Mouse (Mus musculus) MEL (cell line): ENCODE measurements around the gene Rab23. TPM values are rescaled to one million over a fixed set of nuclear protein-coding genes. Genes with fewer than 3 reads are reported as not detected.
A peak's percentile ranks its signal among the peaks of the same experiment; 100 is the strongest.

ENCODE experiments used
- DNase-seq: peaks from one replicate; pipeline ENCODE4 v3.0.0; 2011; ENCODE audit warnings: low read depth, low spot score
- H3K27ac ChIP-seq: 2 replicates; pipeline ENCODE4 v1.5.1; 2012; ENCODE audit warnings: low read depth, mild to moderate bottlenecking, control low read depth, low read length, moderate library complexity; ENCODE audit not compliant: control insufficient read depth
- H3K27me3 ChIP-seq, 2 experiments: fragments of 150-350 bp in 1 of 2; sonication (generic) in 1 of 2; 2 replicates each; pipeline ENCODE4 v1.6.1; 2012; ENCODE audit warnings: low read length in 2 of 2, mild to moderate bottlenecking in 2 of 2, improper control_type of control experiment in 1 of 2, moderate library complexity in 1 of 2; ENCODE audit not compliant: insufficient read depth in 2 of 2, control insufficient read depth in 1 of 2
- H3K36me3 ChIP-seq, 2 experiments: 2 replicates each; pipeline ENCODE4 v1.6.1; 2012 to 2014; ENCODE audit warnings: low read length in 2 of 2, improper control_type of control experiment in 1 of 2, inconsistent platforms in 1 of 2, mild to moderate bottlenecking in 1 of 2; ENCODE audit not compliant: insufficient read depth in 2 of 2, control insufficient read depth in 1 of 2
- H3K4me1 ChIP-seq, 2 experiments: fragments of 150-350 bp in 1 of 2; sonication (generic) in 1 of 2; 2 replicates each; pipeline ENCODE4 v1.6.1; 2012; ENCODE audit warnings: low read length in 2 of 2, improper control_type of control experiment in 1 of 2, mild to moderate bottlenecking in 1 of 2; ENCODE audit not compliant: insufficient read depth in 2 of 2, control insufficient read depth in 1 of 2
- H3K4me3 ChIP-seq, 2 experiments: fragments of 150-350 bp in 1 of 2; sonication (generic) in 1 of 2; 2 replicates each; pipeline ENCODE4 v1.5.1; 2012; ENCODE audit warnings: low read depth in 2 of 2, low read length in 2 of 2, mild to moderate bottlenecking in 2 of 2, moderate library complexity in 2 of 2, control low read depth in 1 of 2, improper control_type of control experiment in 1 of 2; ENCODE audit not compliant: control insufficient read depth in 1 of 2, insufficient read depth in 1 of 2
- H3K79me2 ChIP-seq: 2 replicates; pipeline ENCODE4 v1.6.1; 2012; ENCODE audit warnings: mild to moderate bottlenecking, low read length, moderate library complexity; ENCODE audit not compliant: control insufficient read depth, poor library complexity, insufficient read depth
- H3K9ac ChIP-seq: 2 replicates; pipeline ENCODE4 v1.6.1; 2012; ENCODE audit warnings: low read depth, mild to moderate bottlenecking, control low read depth, low read length, moderate library complexity; ENCODE audit not compliant: control insufficient read depth, poor library complexity, severe bottlenecking
- H3K9me3 ChIP-seq: fragments of 150-350 bp; sonication (generic); replicated peaks from 2 replicates; pipeline ENCODE4 v1.6.1; 2012; ENCODE audit warnings: mild to moderate bottlenecking, low read length, improper control_type of control experiment, moderate library complexity; ENCODE audit not compliant: insufficient read depth
- BHLHE40 ChIP-seq: IDR thresholded peaks from 2 replicates; pipeline ENCODE4 v1.6.1; 2012; ENCODE audit warnings: low read depth, mild to moderate bottlenecking, inconsistent platforms, low read length, improper control_type of control experiment, borderline replicate concordance
- CHD1 ChIP-seq: IDR thresholded peaks from 2 replicates; pipeline ENCODE4 v1.6.1; 2012; ENCODE audit warnings: low read depth, mild to moderate bottlenecking, inconsistent platforms, low read length, improper control_type of control experiment
- CHD2 ChIP-seq: IDR thresholded peaks from 2 replicates; pipeline ENCODE4 v1.6.1; 2011; ENCODE audit warnings: low read length, improper control_type of control experiment
- CTCF ChIP-seq, 3 experiments: IDR thresholded peaks in 2 of 3; conservative IDR thresholded peaks in 1 of 3; 2 replicates each; pipeline ENCODE4 v1.5.1; 2011 to 2012; ENCODE audit warnings: low read length in 3 of 3, low read depth in 2 of 3, mild to moderate bottlenecking in 2 of 3, improper control_type of control experiment in 1 of 3, inconsistent platforms in 1 of 3, mixed read lengths in 1 of 3, moderate library complexity in 1 of 3; ENCODE audit not compliant: control insufficient read depth in 1 of 3, insufficient read depth in 1 of 3, poor library complexity in 1 of 3, severe bottlenecking in 1 of 3
- ELF1 ChIP-seq: IDR thresholded peaks from 2 replicates; pipeline ENCODE4 v1.6.1; 2014; ENCODE audit warnings: low read depth, mild to moderate bottlenecking, inconsistent platforms, low read length, improper control_type of control experiment, moderate library complexity
- EP300 ChIP-seq, 2 experiments: IDR thresholded peaks; 2 replicates each; pipeline ENCODE4 v1.6.1; 2011; ENCODE audit warnings: improper control_type of control experiment in 2 of 2, low read length in 2 of 2, low read depth in 1 of 2, mild to moderate bottlenecking in 1 of 2
- HCFC1 ChIP-seq: IDR thresholded peaks from 2 replicates; pipeline ENCODE4 v1.6.1; 2012; ENCODE audit warnings: low read depth, mild to moderate bottlenecking, inconsistent platforms, low read length, improper control_type of control experiment, moderate library complexity
- JUND ChIP-seq: IDR thresholded peaks from 2 replicates; pipeline ENCODE4 v1.6.1; 2011; ENCODE audit warnings: low read depth, mild to moderate bottlenecking, improper control_type of control experiment, low read length
- MAZ ChIP-seq: IDR thresholded peaks from 2 replicates; pipeline ENCODE4 v1.6.1; 2012; ENCODE audit warnings: low read depth, mild to moderate bottlenecking, inconsistent platforms, low read length, improper control_type of control experiment
- MEF2A ChIP-seq: IDR thresholded peaks from 2 replicates; pipeline ENCODE4 v1.6.1; 2014; ENCODE audit warnings: low read depth, mild to moderate bottlenecking, inconsistent platforms, low read length, improper control_type of control experiment; ENCODE audit not compliant: poor library complexity, insufficient replicate concordance, severe bottlenecking; ENCODE audit errors: extremely low read depth
- MYB ChIP-seq: IDR thresholded peaks from 2 replicates; pipeline ENCODE4 v1.6.1; 2011; ENCODE audit warnings: mild to moderate bottlenecking, low read depth, low read length, improper control_type of control experiment
- MYC ChIP-seq: IDR thresholded peaks from 2 replicates; pipeline ENCODE4 v1.6.1; 2011; ENCODE audit warnings: low read depth, mild to moderate bottlenecking, low read length, improper control_type of control experiment, moderate library complexity
- NELFE ChIP-seq: IDR thresholded peaks from 2 replicates; pipeline ENCODE4 v1.6.1; 2011; ENCODE audit warnings: low read depth, low read length, improper control_type of control experiment
- POLR2A ChIP-seq, 2 experiments: IDR thresholded peaks; 2 replicates each; pipeline ENCODE4 v1.6.1; 2011 to 2012; ENCODE audit warnings: low read length in 2 of 2, mild to moderate bottlenecking in 2 of 2, control low read depth in 1 of 2, improper control_type of control experiment in 1 of 2, low read depth in 1 of 2, moderate library complexity in 1 of 2; ENCODE audit not compliant: control insufficient read depth in 1 of 2, insufficient read depth in 1 of 2, poor library complexity in 1 of 2
- POLR2AphosphoS5 ChIP-seq: IDR thresholded peaks from 2 replicates; pipeline ENCODE4 v1.6.1; 2012; ENCODE audit warnings: low read depth, borderline replicate concordance, mild to moderate bottlenecking, inconsistent platforms, low read length, moderate library complexity, mixed read lengths
- RAD21 ChIP-seq: IDR thresholded peaks from 2 replicates; pipeline ENCODE4 v1.6.1; 2011; ENCODE audit warnings: mild to moderate bottlenecking, low read depth, low read length, improper control_type of control experiment
- RCOR1 ChIP-seq: IDR thresholded peaks from 2 replicates; pipeline ENCODE4 v1.6.1; 2012; ENCODE audit warnings: low read depth, mild to moderate bottlenecking, inconsistent platforms, low read length, improper control_type of control experiment
- SMC3 ChIP-seq: IDR thresholded peaks from 2 replicates; pipeline ENCODE4 v1.6.1; 2011; ENCODE audit warnings: low read depth, low read length, improper control_type of control experiment
- TAL1 ChIP-seq: IDR thresholded peaks from 2 replicates; pipeline ENCODE4 v1.6.1; 2012; ENCODE audit warnings: mild to moderate bottlenecking, inconsistent platforms, low read length, moderate library complexity, mixed read lengths
- TBP ChIP-seq: IDR thresholded peaks from 2 replicates; pipeline ENCODE4 v1.8.0; 2011; ENCODE audit warnings: low read depth, low read length, improper control_type of control experiment
- TCF12 ChIP-seq: IDR thresholded peaks from 2 replicates; pipeline ENCODE4 v1.6.1; 2014; ENCODE audit warnings: low read depth, mild to moderate bottlenecking, inconsistent platforms, low read length, improper control_type of control experiment, moderate library complexity
- USF1 ChIP-seq: IDR thresholded peaks from 2 replicates; pipeline ENCODE4 v1.6.1; 2014; ENCODE audit warnings: low read depth, mild to moderate bottlenecking, inconsistent platforms, low read length, improper control_type of control experiment, moderate library complexity
- ZC3H11A ChIP-seq: IDR thresholded peaks from 2 replicates; pipeline ENCODE4 v1.6.1; 2012; ENCODE audit warnings: low read depth, mild to moderate bottlenecking, inconsistent platforms, low read length, improper control_type of control experiment
- polyA plus RNA-seq, 2 experiments: library from polyadenylated mRNA; stranded (reverse) in 1 of 2; unstranded in 1 of 2; fragments of >175 nt in 1 of 2; fragments of >200 nt in 1 of 2; gene quantifications; 2 replicates each; pipeline versions ENCODE4 v1.2.1 to v1.2.4; 2012; ENCODE audit warnings: low replicate concordance in 2 of 2, low read depth in 1 of 2; ENCODE audit not compliant: insufficient read length in 2 of 2, insufficient read depth in 1 of 2, missing spikeins in 1 of 2
- total RNA-seq: library from RNA; depleted of rRNA; stranded (reverse); fragments of 300-350 nt; gene quantifications from 2 replicates; pipeline ENCODE4 v1.2.3, GENCODE M21; 2012

Rab23 gene
- total and polyA plus RNA-seq, 3 experiments, result 3.2 to 9.9 TPM; not detected in 1

GRCm38 (mm10) chr1:33680890-33681289 lies 38.8 kb upstream of the Rab23 start:
- no peak overlapping the region for H3K9ac ChIP-seq
- no peaks in the 10 kb centered on the region for H3K9me3 ChIP-seq

GRCm38 (mm10) chr1:33684459-33684858 lies 35.2 kb upstream of the Rab23 start:
- Histone ChIP-seq H3K4me1 (no peaks in the 10 kb centered on the region), H3K9ac (no peak overlapping the region), H3K4me3 (no peak overlapping the region), H3K36me3 (no peaks in the 10 kb centered on the region), H3K9me3 (no peaks in the 10 kb centered on the region), H3K79me2 (no peaks in the 10 kb centered on the region), H3K27ac (no peak overlapping the region), H3K27me3 (peaks cover 0 to 7% of the 10 kb centered on the region in 2 experiments; a peak in 3 of 4 replicates)
- DNase-seq, result peak; percentile 58
- TF ChIP-seq ZC3H11A (peak; percentile 42), HCFC1 (no peak), RAD21 (peak; percentile 57), TCF12 (no peak), CTCF (IDR thresholded peaks at IDR 0.05 in 2 of 3, conservative IDR thresholded peaks at IDR 0.05 in 1 of 3; ENCODE audit: control insufficient read depth in 1 of 3, insufficient read depth in 1 of 3, low read depth in 2 of 3, low read length in 3 of 3, poor library complexity in 1 of 3, severe bottlenecking in 1 of 3) (peak; percentile 43 to 63 (median 45); a peak in 5 of 6 replicates), SMC3 (peak; percentile 67)

More at GRCm38 (mm10) chr1:33680890-33681289, 38.8 kb upstream of the Rab23 start:
- Histone ChIP-seq H3K4me1 (no peaks in the 10 kb centered on the region), H3K27ac (no peak overlapping the region), H3K27me3 (peaks cover 0 to 3% of the 10 kb centered on the region in 2 experiments; a peak in 2 of 4 replicates), H3K36me3 (no peaks in the 10 kb centered on the region), H3K79me2 (no peaks in the 10 kb centered on the region), H3K4me3 (no peak overlapping the region)
- no peak for DNase-seq
- TF ChIP-seq MYB (no peak), TAL1 (no peak), JUND (no peak), MAZ (no peak), CHD1 (no peak), CHD2 (no peak), USF1 (no peak), BHLHE40 (no peak), SMC3 (no peak), RCOR1 (no peak), HCFC1 (no peak), MEF2A (no peak), RAD21 (no peak)

GRCm38 (mm10) chr1:33688810-33689209 lies 30.9 kb upstream of the Rab23 start:
- Histone ChIP-seq H3K27ac (no peak overlapping the region), H3K4me1 (no peaks in the 10 kb centered on the region), H3K27me3 (peaks cover 0 to 8% of the 10 kb centered on the region in 2 experiments; a peak in 3 of 4 replicates), H3K4me3 (no peak overlapping the region), H3K9me3 (no peaks in the 10 kb centered on the region), H3K9ac (no peak overlapping the region), H3K36me3 (no peaks in the 10 kb centered on the region), H3K79me2 (no peaks in the 10 kb centered on the region)
- no peak for DNase-seq
- TF ChIP-seq TCF12 (no peak), CHD1 (no peak), TBP (no peak), BHLHE40 (no peak), NELFE (no peak), POLR2A (IDR thresholded peaks at IDR 0.05; ENCODE audit: control insufficient read depth in 1 of 2, insufficient read depth in 1 of 2, low read depth in 1 of 2, low read length in 2 of 2, poor library complexity in 1 of 2) (no peak), POLR2AphosphoS5 (no peak), MYC (no peak), ELF1 (no peak), EP300 (IDR thresholded peaks at IDR 0.05; ENCODE audit: low read depth in 1 of 2, low read length in 2 of 2) (no peak), JUND (no peak)
